Mouse (Mus musculus) kidney, postnatal 14 days (tissue): ENCODE results near the gene Frat1.

Source experiments
- DNase-seq: peaks from one replicate; pipeline ENCODE4 v3.0.0; 2022; ENCODE audit warnings: mixed read lengths

The Frat1 gene

GRCm38 (mm10) chr19:41829381-41830105 is at the start of gene Frat1:
TSS of gene Frat1 (plus strand) at chr19:41829970.
- peak; percentile 90 for DNase-seq

DNA sequence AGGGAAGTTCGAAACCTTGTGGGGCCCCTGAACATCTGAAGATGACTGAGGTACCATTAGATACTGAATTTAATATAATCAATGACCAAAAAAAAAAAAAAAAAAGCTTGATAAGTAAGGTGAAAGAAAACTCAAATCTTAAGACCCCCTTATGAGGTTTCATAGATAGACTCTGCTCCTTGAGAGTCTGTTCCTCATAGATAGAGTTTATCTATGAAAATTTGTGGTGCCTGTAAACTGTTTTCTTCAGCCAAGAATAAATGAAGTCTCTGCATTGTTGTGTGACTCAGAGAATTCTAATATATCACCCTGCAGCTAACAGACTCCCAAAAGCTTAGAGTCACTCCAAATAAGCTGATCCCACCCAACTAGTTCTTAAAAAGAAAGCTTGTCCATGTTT is 42.9 kb upstream of the Frat1 start:
- no peak for DNase-seq

DNA sequence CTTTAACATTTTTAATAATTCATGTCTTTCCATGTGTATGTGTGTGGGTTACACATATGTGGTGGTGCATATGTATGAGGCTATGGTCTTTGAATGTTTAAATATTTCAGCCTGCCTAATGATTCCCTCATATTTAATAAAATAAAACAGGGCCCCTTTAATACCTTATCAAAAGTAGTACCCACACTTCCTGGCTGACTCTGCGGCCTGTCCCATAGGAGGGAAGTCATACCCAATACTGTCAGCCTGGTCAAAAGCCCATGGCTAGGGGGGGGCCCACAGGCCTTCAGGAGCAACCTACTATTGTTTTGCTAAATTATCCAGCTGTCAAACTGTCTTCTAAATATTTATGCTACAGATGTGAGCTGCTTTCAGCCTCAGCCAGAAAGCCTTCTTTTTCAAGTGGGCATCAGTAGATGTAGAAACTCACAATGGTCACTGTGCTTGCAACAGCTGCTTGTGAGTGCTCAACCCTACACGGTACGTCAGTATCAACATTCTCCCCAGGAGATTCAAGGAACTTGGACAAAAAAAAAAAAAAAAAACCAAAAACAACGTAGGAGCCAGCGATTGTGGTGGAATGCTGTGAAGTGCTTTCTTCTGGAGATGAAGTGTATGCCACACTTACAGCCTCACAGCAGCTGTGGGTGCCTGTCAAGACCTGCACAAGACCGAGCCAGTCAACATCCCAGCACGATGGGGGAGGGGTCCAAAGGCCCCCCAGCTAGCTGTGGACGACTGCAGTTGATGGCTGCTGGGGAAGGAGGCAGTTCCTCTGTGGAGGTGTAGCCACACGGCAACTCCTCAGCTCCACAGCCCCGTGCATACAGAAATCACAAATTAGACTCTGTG is 40.4 kb upstream of the Frat1 start:
- no peak for DNase-seq

GRCm38 (mm10) chr19:41791384-41791783 is 38.4 kb upstream of the Frat1 start:
- no peak for DNase-seq

DNA sequence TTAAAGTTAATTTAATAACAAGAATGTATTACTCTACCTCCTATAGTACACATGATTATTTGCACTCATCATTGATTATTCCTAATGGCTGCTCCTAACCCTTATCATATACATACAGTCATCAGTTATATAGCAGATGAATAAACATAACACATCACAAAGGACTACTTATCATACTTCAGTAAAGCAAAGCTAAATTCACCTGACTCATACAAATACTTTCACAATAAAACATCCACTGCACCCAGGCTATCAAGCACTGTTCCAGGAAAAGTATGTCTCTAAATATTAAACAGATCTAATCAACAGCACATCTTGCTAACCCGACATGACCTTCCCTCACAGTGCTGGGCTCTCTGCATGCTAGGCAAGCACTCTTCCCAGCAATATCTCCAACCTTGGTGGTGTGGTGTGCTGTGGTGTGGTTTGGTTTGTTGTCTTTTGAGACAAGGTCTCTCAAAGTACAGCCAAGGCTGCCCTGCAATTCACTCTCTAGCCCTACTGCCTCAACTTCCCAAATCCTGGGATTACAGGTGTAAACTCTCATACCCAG is 36.8 kb upstream of the Frat1 start:
- DNase-seq, result no peak

- DNase-seq, result no peak
Measured at GRCm38 (mm10) chr19:41794017-41794416, 35.8 kb upstream of the Frat1 start.

DNA sequence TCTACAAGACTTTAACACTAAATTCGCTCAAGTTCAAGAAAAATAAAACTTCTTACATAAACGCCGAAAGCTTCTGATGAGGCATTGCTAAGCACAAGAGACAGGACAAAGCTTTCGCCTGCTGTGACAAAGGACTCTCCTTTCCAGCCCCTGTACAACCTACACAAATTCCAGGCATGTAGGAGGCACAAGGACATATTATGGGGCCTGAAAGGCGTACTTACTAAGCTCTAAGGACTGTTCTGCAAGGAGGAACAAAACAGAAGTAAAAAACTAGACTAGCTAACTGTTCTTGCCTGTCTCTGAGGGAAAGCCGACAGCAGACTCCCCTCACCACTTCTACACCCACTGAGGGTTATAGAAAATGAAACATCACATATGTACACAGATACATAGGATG is 34.9 kb upstream of the Frat1 start:
- no peak for DNase-seq

GRCm38 (mm10) chr19:41796148-41796760 is 33.5 kb upstream of the Frat1 start:
- no peak for DNase-seq

- DNase-seq, result no peak
Measured at GRCm38 (mm10) chr19:41796789-41797327, 32.9 kb upstream of the Frat1 start.

DNA sequence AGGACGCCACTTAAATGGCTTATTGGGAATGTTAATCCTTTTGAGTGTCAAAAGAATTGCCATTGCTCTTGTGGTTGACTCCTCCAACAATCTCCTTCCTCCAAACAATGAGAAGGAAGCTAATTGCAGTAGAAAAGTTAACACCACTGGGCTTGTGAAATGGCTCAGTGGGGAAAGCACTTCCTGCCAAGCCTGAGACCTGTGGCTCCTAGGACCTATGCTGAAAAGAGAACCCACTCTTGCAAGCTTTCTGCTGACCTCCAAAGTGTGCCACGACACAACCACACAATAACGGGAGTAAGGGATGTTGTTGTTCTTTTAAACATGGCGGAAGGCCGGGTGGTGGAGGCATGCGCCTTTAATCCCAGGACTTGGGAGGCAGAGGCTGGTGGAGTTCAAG is 32.2 kb upstream of the Frat1 start:
- DNase-seq, result no peak

GRCm38 (mm10) chr19:41800451-41800850 is 29.3 kb upstream of the Frat1 start:
- DNase-seq, result no peak

DNA sequence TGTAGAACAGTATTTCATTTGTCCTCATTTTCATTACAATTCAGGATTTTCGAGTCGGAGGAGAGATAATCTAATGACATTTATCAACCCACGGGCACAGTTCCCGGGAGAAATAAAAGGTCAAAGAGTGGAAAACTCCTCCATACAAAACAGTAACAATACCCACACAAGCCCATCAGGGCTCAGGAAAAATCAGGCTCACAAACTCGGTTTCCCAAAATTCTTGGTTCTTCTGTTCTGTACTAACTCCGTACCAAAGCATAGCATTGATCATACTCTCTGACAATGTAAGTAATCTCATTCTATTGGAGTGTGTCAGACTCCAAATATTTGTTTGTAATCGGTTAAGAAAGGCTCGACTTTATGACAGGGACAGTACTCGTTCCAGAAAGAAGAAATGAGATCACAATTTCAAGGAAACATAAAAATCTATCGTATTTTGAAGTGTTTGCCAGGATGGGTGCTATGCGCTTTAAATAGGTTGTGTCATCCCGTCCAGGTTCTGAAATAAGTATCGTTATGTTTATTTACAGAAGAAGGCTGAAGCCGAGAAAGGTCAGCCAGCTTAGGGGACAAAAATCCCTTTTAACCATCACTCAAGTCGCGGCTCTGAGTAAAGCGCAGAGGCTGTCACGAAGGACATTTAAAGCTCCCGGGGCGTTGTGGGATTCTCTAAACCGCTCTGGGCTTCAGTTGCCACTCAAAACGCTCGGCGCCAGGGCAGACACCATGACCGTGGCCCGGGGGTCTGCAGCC is 28.6 kb upstream of the Frat1 start:
- no peak for DNase-seq

- peak; percentile 95 for DNase-seq
Measured at GRCm38 (mm10) chr19:41801742-41802369, 27.9 kb upstream of the Frat1 start, which contains the start of gene Arhgap19. TSS of gene Arhgap19 (minus strand) at chr19:41802047.

DNA sequence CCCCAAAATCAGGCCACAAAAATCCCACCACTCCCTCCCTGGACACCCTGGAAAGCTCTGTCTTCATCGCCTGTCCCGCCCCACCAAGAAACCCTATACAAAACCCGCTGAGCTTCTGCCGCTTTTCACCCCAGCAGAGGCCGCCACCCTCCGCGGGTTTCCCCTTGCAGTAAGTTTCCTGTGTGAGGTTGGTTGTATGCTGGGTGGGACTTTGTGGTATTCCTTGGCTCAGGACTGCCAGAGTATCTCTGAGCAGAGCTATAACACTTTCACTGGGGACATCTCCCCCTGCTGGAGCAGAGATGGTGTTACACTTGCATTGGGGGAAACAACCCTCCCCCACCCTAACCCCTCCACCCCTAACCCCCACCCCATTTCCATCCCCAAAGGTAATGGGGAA is 26.4 kb upstream of the Frat1 start:
- no peak for DNase-seq

- DNase-seq, result no peak
Measured at GRCm38 (mm10) chr19:41805831-41806230, 23.9 kb upstream of the Frat1 start.

DNA sequence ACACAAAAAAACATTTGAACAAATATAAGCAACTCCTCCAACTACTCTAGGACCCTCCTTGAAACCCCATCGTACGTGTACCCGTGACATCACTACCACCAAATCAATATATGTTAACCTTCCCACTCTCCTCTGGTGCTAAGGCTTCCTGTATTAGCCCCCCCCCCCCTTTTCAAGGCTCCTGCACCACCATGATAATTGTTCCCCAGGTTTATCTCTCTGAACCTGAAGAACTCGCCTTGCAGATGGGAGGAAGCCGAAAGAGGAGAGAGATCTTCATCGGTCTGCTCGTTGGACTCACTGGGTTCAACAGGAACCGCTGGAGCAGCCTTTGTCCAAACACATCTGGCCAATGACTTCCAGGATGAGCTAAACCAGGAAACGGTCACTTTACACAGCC is 22.3 kb upstream of the Frat1 start:
- DNase-seq, result no peak

DNA sequence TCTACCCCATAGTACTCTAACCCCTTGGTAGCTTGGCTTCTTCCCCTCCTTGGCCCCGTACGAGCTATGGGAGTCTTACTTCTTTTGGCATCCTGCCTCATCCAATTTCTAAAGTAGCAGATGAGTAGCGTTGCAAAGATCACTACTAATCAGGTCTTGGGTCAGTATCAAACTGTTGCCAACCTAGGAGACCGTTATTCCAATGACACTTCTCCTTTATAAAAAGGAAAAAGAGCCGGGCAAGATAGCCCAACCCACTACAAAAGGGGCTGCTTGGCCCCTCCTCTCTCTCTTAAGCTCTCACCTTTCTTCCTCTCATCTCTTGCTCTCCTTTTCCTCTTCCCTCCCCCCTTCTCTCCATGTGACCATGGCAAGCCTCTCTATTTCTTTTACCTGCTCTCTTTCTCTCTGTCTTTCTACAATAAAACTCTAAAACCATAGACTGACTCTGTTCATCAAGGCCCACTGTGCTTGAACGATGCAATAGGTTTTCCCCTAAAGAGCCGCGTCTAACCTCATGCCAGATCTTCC is 21.6 kb upstream of the Frat1 start:
- DNase-seq, result no peak

GRCm38 (mm10) chr19:41810074-41810473 is 19.7 kb upstream of the Frat1 start:
- DNase-seq, result no peak

GRCm38 (mm10) chr19:41812525-41812924 is 17.2 kb upstream of the Frat1 start:
- DNase-seq, result no peak

DNA sequence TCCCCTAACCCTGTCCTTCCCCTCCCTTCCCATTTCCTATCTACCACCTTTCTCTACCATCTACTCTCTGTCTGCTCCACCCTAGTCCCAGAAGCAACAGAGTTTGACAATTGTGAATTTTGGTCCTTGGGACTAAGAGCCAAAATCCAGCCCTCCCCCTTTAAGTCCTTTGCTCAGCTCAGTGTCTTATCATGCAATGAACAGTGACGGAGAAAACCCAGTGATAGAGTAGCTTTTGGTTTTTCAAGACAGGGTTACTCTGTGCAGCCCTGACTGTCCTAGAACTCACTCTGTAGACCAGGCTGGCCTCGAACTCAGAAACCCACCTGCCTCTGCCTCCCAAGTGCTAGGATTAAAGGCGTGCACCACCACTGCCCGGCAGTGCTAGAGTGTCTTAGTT is 16.4 kb upstream of the Frat1 start:
- no peak for DNase-seq

DNA sequence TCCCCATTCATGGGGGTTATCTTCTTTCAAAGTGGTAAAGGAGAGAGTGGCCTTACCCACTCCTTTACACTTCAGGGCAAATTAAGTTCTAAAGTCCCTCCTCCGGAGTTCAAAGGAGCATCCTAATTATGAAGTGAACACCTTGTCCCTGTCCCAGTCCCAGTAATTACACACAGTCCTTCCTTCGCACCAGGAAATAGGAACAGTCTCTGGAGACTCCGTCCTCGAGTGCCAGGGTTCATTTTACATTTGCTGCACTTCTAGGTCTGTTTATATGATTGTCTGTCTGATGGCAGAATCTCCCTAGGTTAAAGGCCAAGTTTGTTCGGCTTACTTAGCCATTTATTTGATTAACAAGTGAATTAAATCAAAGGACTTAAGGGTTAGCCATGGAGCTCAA is 13.4 kb upstream of the Frat1 start:
- DNase-seq, result no peak

DNA sequence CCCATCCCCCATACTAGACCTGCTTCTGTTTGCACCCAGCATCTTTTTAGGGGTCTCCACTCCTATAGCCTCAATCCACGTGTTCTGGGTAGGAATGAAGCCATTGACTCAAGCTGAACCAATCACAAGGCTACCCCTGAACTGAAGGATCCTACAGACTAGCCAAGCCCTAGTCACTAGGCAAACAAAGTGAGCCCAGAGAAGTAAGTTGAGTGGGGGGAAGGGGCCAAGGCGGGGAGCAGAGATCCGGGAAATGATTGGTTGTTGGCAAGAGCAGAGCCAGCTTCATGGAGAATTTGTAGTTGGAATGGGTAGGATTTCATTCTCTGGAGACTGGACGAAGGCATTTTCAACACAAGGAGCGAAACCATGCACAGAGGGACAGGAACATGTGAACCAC is 12.9 kb upstream of the Frat1 start:
- no peak for DNase-seq
